Mouse (Mus musculus) midbrain, embryonic 11.5 days (tissue): ENCODE results near the gene Ube4b. TPM values are rescaled to one million over a fixed set of nuclear protein-coding genes. Genes with fewer than 3 reads are reported as not detected.

Experiments used
- ATAC-seq: fragments of 200-750 bp; cut with Nextera tagmentation; 2 replicates; pipeline ENCODE4 v1.8.0; 2017; ENCODE audit warnings: moderate TSS enrichment, moderate library complexity; ENCODE audit not compliant: low FRiP score
- DNase-seq: peaks from one replicate; pipeline ENCODE4 v3.0.0; 2015; ENCODE audit warnings: low spot score; ENCODE audit errors: missing footprints
- H3K27ac ChIP-seq: fragments of 300-500 bp; sonication (generic); 2 replicates; pipeline ENCODE4 v1.5.1; 2014; ENCODE audit warnings: low read depth, low read length
- H3K27me3 ChIP-seq: fragments of 300-500 bp; sonication (generic); 2 replicates; pipeline ENCODE4 v1.6.1; 2014; ENCODE audit warnings: mild to moderate bottlenecking, low read length, moderate library complexity, mixed read lengths; ENCODE audit not compliant: control insufficient read depth, insufficient read depth
- H3K36me3 ChIP-seq: fragments of 300-500 bp; sonication (generic); 2 replicates; pipeline ENCODE4 v1.6.1; 2014; ENCODE audit warnings: mild to moderate bottlenecking, low read length, moderate library complexity, mixed read lengths; ENCODE audit not compliant: control insufficient read depth, insufficient read depth
- H3K4me1 ChIP-seq: fragments of 300-500 bp; sonication (generic); 2 replicates; pipeline ENCODE4 v1.6.1; 2014; ENCODE audit warnings: low read length; ENCODE audit not compliant: control insufficient read depth, insufficient read depth
- H3K4me2 ChIP-seq: fragments of 300-500 bp; sonication (generic); 2 replicates; pipeline ENCODE4 v1.6.1; 2014; ENCODE audit warnings: mild to moderate bottlenecking, moderate library complexity
- H3K4me3 ChIP-seq: fragments of 300-500 bp; sonication (generic); 2 replicates; pipeline ENCODE4 v1.5.1; 2014; ENCODE audit warnings: low read depth, low read length
- H3K9ac ChIP-seq: fragments of 300-500 bp; sonication (generic); 2 replicates; pipeline ENCODE4 v1.6.1; 2014; ENCODE audit warnings: low read length
- H3K9me3 ChIP-seq: fragments of 300-500 bp; sonication (generic); 2 replicates; pipeline ENCODE4 v1.6.1; 2016; ENCODE audit warnings: low read length; ENCODE audit not compliant: control insufficient read depth
- WGBS: fragments of 180-500 bp; shearing (Covaris S2); extraction: QIAGEN DNeasy Blood & Tissue Kit; methylation state at CpG from one replicate; pipeline ENCODE4 v1.1.7; 2014; 5-methylcytosine and 5-hydroxymethylcytosine counted together
- polyA plus RNA-seq: library from polyadenylated mRNA; unstranded; fragments of >200 nt; fragmentation: Nextera tagmentation; extraction: Ambion mirVana; gene quantifications from 2 replicates; pipeline ENCODE4 v1.2.1, GENCODE M21; 2014

Ube4b gene
- polyA plus RNA-seq, 1 experiment from 2014 or later, result 53.3 TPM

- DNase-seq (no peak), ATAC-seq (no peak)
- Histone ChIP-seq H3K27ac (no peak overlapping the region), H3K36me3 (no peaks in the 10 kb centered on the region; the same call in 1 of the 2 replicates), H3K27me3 (no peaks in the 10 kb centered on the region), H3K4me2 (no peak overlapping the region), H3K4me1 (peaks cover 12% of the 10 kb centered on the region), H3K4me3 (no peak overlapping the region), H3K9me3 (no peaks in the 10 kb centered on the region), H3K9ac (no peak overlapping the region)
- 71% methylated on average over 6 of the region's 6 CpGs for WGBS
Observed at GRCm38 (mm10) chr4:149403037-149403436, 23.5 kb downstream of the Ube4b start.

- Histone ChIP-seq H3K9me3 (no peaks in the 10 kb centered on the region), H3K9ac (no peak overlapping the region), H3K4me3 (no peak overlapping the region), H3K36me3 (peaks cover 3% of the 10 kb centered on the region; the same call in 1 of the 2 replicates), H3K4me2 (no peak overlapping the region), H3K27ac (no peak overlapping the region), H3K4me1 (peaks cover 12% of the 10 kb centered on the region), H3K27me3 (no peaks in the 10 kb centered on the region)
- ATAC-seq (no peak), DNase-seq (no peak)
- 88% methylated on average over 8 of the region's 8 CpGs for WGBS
Observed at GRCm38 (mm10) chr4:149401591-149401982, 25.0 kb downstream of the Ube4b start.

- DNase-seq (no peak), ATAC-seq (no peak)
- peaks cover 3% of the 10 kb centered on the region; the same call in 1 of the 2 replicates for H3K36me3 ChIP-seq
- WGBS, result 90% methylated on average over 12 of the region's 12 CpGs
- H3K4me1 ChIP-seq, result peaks cover 12% of the 10 kb centered on the region
- H3K9me3 ChIP-seq, result no peaks in the 10 kb centered on the region
- no peak overlapping the region for H3K4me2 ChIP-seq
- no peak overlapping the region for H3K9ac ChIP-seq
- H3K4me3 ChIP-seq, result no peak overlapping the region
- no peak overlapping the region for H3K27ac ChIP-seq
- no peaks in the 10 kb centered on the region for H3K27me3 ChIP-seq
Observed at GRCm38 (mm10) chr4:149400878-149401590, 25.5 kb downstream of the Ube4b start.

GRCm38 (mm10) chr4:149399331-149399910 lies 27.1 kb downstream of the Ube4b start:
- Histone ChIP-seq H3K36me3 (peaks cover 3% of the 10 kb centered on the region; the same call in 1 of the 2 replicates), H3K9ac (no peak overlapping the region), H3K4me2 (no peak overlapping the region), H3K4me1 (peaks cover 9% of the 10 kb centered on the region), H3K27ac (no peak overlapping the region), H3K9me3 (no peaks in the 10 kb centered on the region), H3K4me3 (no peak overlapping the region), H3K27me3 (no peaks in the 10 kb centered on the region)
- 77% methylated on average over 4 of the region's 4 CpGs for WGBS
- no peak for ATAC-seq
- DNase-seq, result no peak

- ATAC-seq (no peak), DNase-seq (no peak)
- no peaks in the 10 kb centered on the region; the same call in 1 of the 2 replicates for H3K4me1 ChIP-seq
- H3K36me3 ChIP-seq, result peaks cover 3% of the 10 kb centered on the region; the same call in 1 of the 2 replicates
- no peaks in the 10 kb centered on the region for H3K27me3 ChIP-seq
- H3K4me3 ChIP-seq, result no peak overlapping the region
- H3K9ac ChIP-seq, result no peak overlapping the region
- 88% methylated on average over 9 of the region's 9 CpGs for WGBS
- H3K27ac ChIP-seq, result no peak overlapping the region
- H3K4me2 ChIP-seq, result no peak overlapping the region
- H3K9me3 ChIP-seq, result no peaks in the 10 kb centered on the region
Observed at GRCm38 (mm10) chr4:149398181-149398735, 28.3 kb downstream of the Ube4b start.

- H3K4me2 ChIP-seq, result no peak overlapping the region
- no peak overlapping the region for H3K4me3 ChIP-seq
- no peak overlapping the region for H3K27ac ChIP-seq
- no peaks in the 10 kb centered on the region for H3K4me1 ChIP-seq
- H3K9ac ChIP-seq, result no peak overlapping the region
- peaks cover 3% of the 10 kb centered on the region; the same call in 1 of the 2 replicates for H3K36me3 ChIP-seq
- H3K27me3 ChIP-seq, result no peaks in the 10 kb centered on the region
- H3K9me3 ChIP-seq, result no peaks in the 10 kb centered on the region
- 78% methylated on average over 21 of the region's 21 CpGs for whole genome bisulfite sequencing
- no peak for ATAC-seq
- no peak for DNase-seq
Observed at GRCm38 (mm10) chr4:149396433-149397306, 29.9 kb downstream of the Ube4b start.

GRCm38 (mm10) chr4:149395581-149395980 lies 31.0 kb downstream of the Ube4b start:
- ATAC-seq (no peak), DNase-seq (no peak)
- Histone ChIP-seq H3K27ac (no peak overlapping the region), H3K27me3 (no peaks in the 10 kb centered on the region), H3K4me3 (no peak overlapping the region), H3K36me3 (peaks cover 3% of the 10 kb centered on the region; the same call in 1 of the 2 replicates), H3K4me1 (no peaks in the 10 kb centered on the region), H3K9me3 (no peaks in the 10 kb centered on the region), H3K9ac (no peak overlapping the region), H3K4me2 (no peak overlapping the region)
- 82% methylated on average over 6 of the region's 6 CpGs for WGBS

GRCm38 (mm10) chr4:149394292-149394691 lies 32.3 kb downstream of the Ube4b start:
- H3K4me3 ChIP-seq, result no peak overlapping the region
- 85% methylated on average over 4 of the region's 4 CpGs for WGBS
- H3K4me1 ChIP-seq, result no peaks in the 10 kb centered on the region
- DNase-seq (no peak), ATAC-seq (no peak)
- no peak overlapping the region for H3K4me2 ChIP-seq
- H3K9me3 ChIP-seq, result no peaks in the 10 kb centered on the region
- no peaks in the 10 kb centered on the region for H3K27me3 ChIP-seq
- no peak overlapping the region for H3K27ac ChIP-seq
- peaks cover 3% of the 10 kb centered on the region; the same call in 1 of the 2 replicates for H3K36me3 ChIP-seq
- H3K9ac ChIP-seq, result no peak overlapping the region
